Mouse (Mus musculus) layer of hippocampus, postnatal 14 days (tissue): Measurements from ENCODE around the gene Tigd3. TPM values are rescaled to one million over a fixed set of nuclear protein-coding genes. Genes with fewer than 3 reads are reported as not detected.
"Not testable (repeated sequence)": the region's sequence is repeated elsewhere in the genome, so short reads cannot be mapped to it uniquely, and the experiment has no call there.

ENCODE experiments used
- DNase-seq, 2 experiments: peaks; one replicate each; pipeline ENCODE4 v3.0.0; 2021 to 2022; ENCODE audit warnings: low spot score in 2 of 2, mixed read lengths in 1 of 2
- total RNA-seq, 2 experiments: library from RNA; stranded (reverse); gene quantifications; 2 replicates each; pipeline ENCODE4 v1.2.3; 2021

The Tigd3 gene
- total RNA-seq, 2 experiments from 2014 or later = 3.4 to 4.2 TPM

DNA sequence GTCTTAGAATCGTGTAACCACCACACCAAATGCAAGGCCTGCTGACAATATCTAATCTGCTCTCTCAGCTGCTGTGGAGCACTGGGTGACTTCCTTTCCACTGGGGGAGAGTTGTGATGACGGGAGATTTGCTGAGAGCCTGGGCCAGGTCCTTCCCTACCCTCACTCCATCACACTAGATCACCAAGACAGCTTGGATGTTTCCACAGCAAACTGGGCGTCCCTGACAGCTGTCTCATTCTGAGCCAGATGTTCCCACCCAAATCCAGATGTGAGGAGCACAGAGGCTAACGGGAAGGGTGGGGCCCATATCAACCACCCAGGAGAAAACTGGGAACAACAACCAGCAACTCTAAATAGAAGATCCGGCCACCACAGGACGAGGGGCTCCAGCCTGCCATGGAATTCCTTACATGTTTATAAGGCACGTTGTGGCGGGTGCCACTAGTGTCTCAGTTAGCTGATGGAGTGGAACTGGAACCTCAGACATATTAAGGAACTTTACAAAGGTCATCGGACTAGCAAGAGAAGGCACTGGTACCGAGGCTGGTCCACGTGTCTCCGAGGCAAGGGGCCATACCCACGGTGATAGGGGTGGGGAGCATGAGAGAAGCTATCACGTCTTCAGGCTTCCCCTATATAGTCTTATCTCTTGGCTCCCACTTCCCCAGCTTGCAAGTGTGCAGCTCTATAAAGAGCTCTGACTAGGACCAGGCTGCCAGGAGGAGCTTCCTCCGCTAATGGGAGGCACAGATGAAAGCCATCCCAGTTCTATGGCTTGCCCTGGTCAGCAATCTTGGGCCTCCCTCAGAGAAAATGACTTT, 28.4 kb upstream of the Tigd3 start:
- no peak for DNase-seq

DNA sequence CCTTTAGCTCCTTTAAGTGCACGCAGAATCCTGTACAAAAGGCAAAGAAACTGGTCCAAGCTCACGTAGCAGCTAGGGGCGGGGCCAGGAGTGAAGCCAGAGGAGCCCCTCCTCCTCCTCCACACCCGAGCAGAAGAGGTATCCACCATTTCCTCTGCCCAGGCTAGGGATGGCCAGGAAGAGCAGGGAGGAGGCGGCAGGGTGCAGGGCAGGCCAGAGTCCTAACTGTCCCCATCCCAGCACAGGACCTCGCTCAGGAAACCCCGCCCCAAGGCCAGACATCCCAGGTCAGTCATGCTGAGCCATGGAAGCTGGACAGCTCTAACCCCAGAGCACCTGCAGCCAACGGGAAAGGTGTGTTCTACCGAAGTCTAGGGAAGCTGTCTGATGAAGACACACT, 27.8 kb upstream of the Tigd3 start:
- DNase-seq = no peak

GRCm38 (mm10) chr19:5913007-5913719, 19.2 kb upstream of the Tigd3 start, which contains the start of gene Dpf2:
Gene Dpf2 (minus strand): TSS chr19:5913010.
- no peak for DNase-seq

DNA sequence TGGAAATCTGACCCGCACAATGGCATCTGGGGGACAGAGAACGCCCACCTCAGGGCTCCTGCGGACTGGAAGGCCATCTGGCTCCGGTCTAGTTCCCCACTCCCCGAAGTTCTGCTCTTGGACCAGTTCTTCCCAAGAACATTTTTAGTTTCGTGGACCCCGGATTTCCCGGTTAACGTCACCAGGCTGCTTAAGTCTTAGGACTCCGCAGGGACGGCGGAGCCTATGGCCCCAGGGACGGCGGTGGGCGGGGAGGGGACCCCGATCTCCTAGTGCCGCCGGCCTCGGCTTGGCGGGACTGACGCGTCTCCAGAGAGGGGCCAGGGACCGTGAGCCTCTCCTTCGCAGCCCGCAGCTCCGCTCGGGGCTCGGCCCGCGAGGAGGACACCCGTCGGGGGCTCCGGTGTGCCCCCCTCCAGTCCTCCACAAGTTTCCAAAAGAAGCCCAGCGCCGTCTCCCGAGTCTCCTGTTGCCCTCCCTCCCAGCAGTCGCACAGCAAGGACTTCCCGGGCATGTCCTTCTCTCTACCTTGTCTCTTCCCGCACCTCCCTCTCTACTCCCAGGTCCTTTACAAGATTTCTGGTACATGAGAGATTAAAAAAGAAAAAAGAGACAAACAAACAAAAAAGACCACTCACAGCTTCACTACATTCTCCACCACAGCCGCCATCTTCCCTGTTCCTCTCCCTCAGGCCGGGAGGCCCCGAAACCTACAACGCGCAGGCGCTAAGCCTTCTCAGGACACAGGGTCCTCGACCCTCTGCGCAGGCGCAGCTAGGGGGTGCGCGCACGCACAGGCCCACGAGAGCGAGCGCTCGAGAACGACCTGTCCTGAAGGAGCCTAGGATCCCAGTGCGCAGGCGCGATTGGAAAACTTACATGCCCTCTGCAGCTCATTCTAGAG, 18.4 kb upstream of the Tigd3 start:
- DNase-seq = peak; percentile 98 to 100

DNA sequence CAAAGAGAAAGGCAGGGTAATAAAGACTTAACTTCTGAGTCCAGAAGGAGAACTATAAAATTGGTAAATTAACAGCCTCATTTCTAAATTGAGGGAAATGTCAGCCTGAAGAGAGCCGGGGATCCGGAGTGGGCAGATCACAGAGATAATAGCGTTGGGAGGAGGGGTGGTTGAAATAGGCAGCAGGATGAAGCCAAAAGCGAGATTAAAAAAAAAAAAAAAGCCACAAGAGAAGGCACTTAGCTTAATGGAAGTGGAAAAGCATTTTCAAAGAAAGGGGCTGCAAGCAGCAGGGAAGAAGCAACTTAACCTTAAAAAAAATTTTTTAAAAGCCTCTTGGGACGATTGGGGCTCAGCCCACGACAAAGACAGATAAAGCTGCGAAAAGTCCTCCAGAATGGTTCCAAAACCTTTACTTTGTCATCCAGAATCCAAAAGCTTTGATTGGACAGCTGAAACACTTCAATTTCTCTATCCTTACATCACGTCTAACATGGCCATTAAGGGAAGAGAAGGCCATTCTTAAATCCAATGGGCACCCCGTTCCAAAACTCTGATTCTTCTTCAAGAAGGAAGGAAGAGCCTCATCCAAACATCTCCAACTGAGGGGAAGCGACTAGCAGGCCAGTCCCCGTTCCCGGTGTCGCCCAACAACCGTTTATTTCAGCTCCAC, 17.6 kb upstream of the Tigd3 start:
- DNase-seq = no peak

DNA sequence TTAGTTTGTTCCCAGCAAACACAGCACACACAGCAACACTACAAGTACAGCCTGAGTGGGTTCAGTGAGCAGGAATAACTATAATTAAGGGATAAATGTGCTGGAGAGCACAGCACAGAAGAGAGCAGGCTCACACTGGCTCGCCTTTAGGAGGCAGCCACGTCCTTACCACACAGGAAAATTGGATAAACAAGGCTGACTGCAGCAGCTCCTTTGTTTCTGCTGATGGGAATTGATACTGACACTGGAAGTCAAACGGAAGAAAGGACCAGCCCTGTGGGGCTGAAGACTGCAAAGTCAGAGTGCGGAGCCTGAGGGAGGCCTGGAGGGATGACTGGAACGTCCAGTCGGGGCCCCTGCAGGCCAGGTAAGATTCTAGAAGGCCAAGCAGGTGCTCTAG, 16.3 kb upstream of the Tigd3 start:
- DNase-seq = no peak

GRCm38 (mm10) chr19:5907275-5907674, 13.3 kb upstream of the Tigd3 start:
- no peak for DNase-seq

GRCm38 (mm10) chr19:5893282-5894001, 507 bp downstream of the Tigd3 start:
- DNase-seq = no peak

GRCm38 (mm10) chr19:5892735-5893134, 1.2 kb downstream of the Tigd3 start:
- no peak for DNase-seq

DNA sequence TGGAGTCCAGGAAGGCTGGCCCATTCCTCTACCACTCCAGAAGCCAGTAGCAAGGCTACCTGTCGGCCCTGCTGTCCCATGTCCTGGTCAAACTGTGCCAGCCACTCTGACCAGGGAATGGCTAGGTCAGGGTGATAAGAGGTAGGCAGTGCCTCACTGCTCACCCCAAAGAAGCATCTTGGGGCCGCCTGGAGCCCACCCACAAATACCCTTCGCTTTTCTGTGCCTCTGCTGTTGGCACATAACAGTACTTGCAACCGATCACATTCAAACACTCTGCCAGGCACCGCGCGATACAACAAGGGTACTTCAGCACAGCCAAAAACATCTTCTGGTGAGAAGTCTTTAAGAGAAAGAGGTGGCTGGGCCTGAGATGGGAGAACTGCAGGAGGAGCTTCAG, 1.7 kb downstream of the Tigd3 start:
- DNase-seq = no peak

GRCm38 (mm10) chr19:5891521-5892258, 2.3 kb downstream of the Tigd3 start:
- DNase-seq = no peak

DNA sequence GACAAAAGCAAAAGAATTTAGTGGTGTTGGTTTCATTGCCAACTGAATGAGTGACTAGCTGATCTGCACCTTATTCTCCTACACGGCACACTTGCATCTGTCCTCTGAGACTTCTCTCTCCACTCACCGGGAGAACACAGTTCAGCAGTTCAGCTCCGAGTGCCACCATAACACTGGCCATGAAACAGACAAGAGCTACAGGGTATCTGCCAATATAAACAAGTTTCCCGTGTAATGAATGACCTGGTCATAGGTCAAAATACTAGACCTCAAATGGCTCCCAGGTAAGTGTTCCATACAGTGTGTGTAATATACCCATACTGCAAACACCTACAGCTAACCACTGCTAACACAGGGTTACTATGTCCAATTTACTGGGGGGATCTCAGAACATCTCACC, 4.7 kb downstream of the Tigd3 start:
- DNase-seq = no peak

DNA sequence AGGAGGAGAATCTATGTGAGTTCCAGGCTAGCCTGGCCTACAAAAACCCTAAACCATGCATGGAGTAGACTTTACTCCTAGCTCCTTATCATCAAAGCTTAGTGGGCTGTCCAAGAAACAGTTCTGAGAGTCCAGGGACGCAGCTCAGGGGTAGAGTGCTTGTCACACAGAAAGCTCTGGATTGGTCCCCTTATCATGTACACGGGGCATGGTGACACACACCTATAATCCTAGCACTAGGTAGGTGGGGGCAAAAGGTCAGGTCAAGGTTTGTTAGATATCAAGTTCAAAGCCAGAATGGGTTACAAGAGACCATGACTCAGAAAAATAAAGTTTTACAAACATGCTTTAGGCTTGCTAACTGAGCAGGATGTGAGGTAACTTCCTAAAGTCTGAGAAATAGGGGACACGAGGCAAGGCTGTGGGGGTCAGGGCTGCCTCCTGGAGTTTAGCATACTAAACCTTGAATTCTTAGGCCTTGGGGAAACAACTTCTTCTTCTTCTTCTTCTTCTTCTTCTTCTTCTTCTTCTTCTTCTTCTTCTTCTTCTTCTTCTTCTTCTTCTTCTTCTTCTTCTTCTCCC, 6.6 kb downstream of the Tigd3 start:
- no peak for DNase-seq

GRCm38 (mm10) chr19:5885838-5886237, 8.1 kb downstream of the Tigd3 start:
- no peak for DNase-seq

DNA sequence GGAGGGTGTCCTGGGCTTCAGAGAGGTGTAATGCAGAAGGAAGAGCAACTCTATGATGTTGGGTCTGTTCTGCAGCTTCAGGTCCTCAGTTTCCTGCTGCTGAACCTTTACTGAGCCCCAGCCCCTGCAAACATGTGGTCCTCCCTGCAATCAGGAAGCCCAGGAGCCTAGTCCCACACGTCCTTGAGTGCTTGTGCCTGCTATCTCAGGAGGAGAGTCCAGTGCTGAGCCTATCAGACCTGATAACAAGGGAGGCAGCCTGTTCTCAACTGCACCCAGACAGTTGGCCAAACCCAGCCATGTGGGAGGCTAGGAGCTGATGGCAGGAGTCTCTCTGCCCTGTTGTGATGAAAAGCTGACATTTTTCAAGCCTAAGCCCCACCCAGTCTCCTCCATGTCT, 10.0 kb downstream of the Tigd3 start:
- DNase-seq = no peak

GRCm38 (mm10) chr19:5882079-5882478, 11.9 kb downstream of the Tigd3 start:
- DNase-seq = not testable (repeated sequence)

GRCm38 (mm10) chr19:5881155-5881554, 12.8 kb downstream of the Tigd3 start:
- DNase-seq = no peak

- DNase-seq = no peak
These were observed 14.2 kb downstream of the Tigd3 start for GRCm38 (mm10) chr19:5879735-5880134.

GRCm38 (mm10) chr19:5878916-5879315, 15.0 kb downstream of the Tigd3 start:
- DNase-seq = no peak
